Mouse (Mus musculus) liver (tissue): ENCODE data around the gene Cfap61.

Experiments
- DNase-seq: peaks from one replicate; pipeline ENCODE4 v3.0.0-alpha.2; 2020; ENCODE audit warnings: mixed read lengths

The Cfap61 gene

GRCm38 (mm10) chr2:146015341-146016186, 81.0 kb downstream of the Cfap61 start:
- no peak for DNase-seq

GRCm38 (mm10) chr2:146022846-146023245, 88.3 kb downstream of the Cfap61 start:
- no peak for DNase-seq

- DNase-seq: no peak
Measured at GRCm38 (mm10) chr2:146043640-146044039, 109.1 kb downstream of the Cfap61 start.

- DNase-seq: no peak
Measured at GRCm38 (mm10) chr2:146044926-146045890, 110.6 kb downstream of the Cfap61 start.

GRCm38 (mm10) chr2:146047691-146048090, 113.1 kb downstream of the Cfap61 start:
- no peak for DNase-seq

GRCm38 (mm10) chr2:146048221-146048829, 113.7 kb downstream of the Cfap61 start:
- DNase-seq: no peak

GRCm38 (mm10) chr2:146049339-146049738, 114.8 kb downstream of the Cfap61 start:
- DNase-seq: no peak

GRCm38 (mm10) chr2:146050069-146050468, 115.5 kb downstream of the Cfap61 start:
- no peak for DNase-seq

GRCm38 (mm10) chr2:146051334-146051733, 116.8 kb downstream of the Cfap61 start:
- DNase-seq: no peak

GRCm38 (mm10) chr2:146057123-146057522, 122.5 kb downstream of the Cfap61 start:
- no peak for DNase-seq

GRCm38 (mm10) chr2:146058791-146059190, 124.2 kb downstream of the Cfap61 start:
- no peak for DNase-seq

GRCm38 (mm10) chr2:146061421-146062300, 127.1 kb downstream of the Cfap61 start:
- no peak for DNase-seq

GRCm38 (mm10) chr2:146062330-146063092, 127.9 kb downstream of the Cfap61 start:
- DNase-seq: no peak

GRCm38 (mm10) chr2:146063093-146064074, 128.8 kb downstream of the Cfap61 start:
- DNase-seq: no peak

- DNase-seq: no peak
Measured at GRCm38 (mm10) chr2:146067364-146067763, 132.8 kb downstream of the Cfap61 start.

GRCm38 (mm10) chr2:146073300-146073699, 138.7 kb downstream of the Cfap61 start:
- DNase-seq: no peak

- DNase-seq: no peak
Measured at GRCm38 (mm10) chr2:146077117-146077516, 142.5 kb downstream of the Cfap61 start.

- no peak for DNase-seq
Measured at GRCm38 (mm10) chr2:146080282-146080681, 145.7 kb downstream of the Cfap61 start.

GRCm38 (mm10) chr2:146083326-146083871, 148.8 kb downstream of the Cfap61 start:
- no peak for DNase-seq

- no peak for DNase-seq
Measured at GRCm38 (mm10) chr2:146087411-146087810, 152.8 kb downstream of the Cfap61 start.
